Mouse (Mus musculus) monocyte, adult 5-6 weeks (primary cell): ENCODE data around the gene Golga5. TPM values are rescaled to one million over a fixed set of nuclear protein-coding genes. Genes with fewer than 3 reads are reported as not detected.

Experiments used
- ATAC-seq: fragments of 153-309, 156-312 bp; replicated peaks from 2 replicates; pipeline ENCODE4 v1.8.0; 2017; ENCODE audit warnings: mild to moderate bottlenecking; ENCODE audit not compliant: low TSS enrichment, insufficient number of reproducible peaks, severe bottlenecking, poor library complexity, low FRiP score
- total RNA-seq: library from RNA; stranded (forward); fragments of 200-1000, 200-491, 200-594 nt; gene quantifications from 3 replicates; pipeline ENCODE4 v1.2.3, GENCODE M21; 2017

Golga5 gene
- total RNA-seq, 1 experiment from 2014 or later, result 57.5 TPM

- no peak for ATAC-seq
These were observed 30.8 kb downstream of the Golga5 start for GRCm38 (mm10) chr12:102499723-102500122.

GRCm38 (mm10) chr12:102501038-102501437 lies 32.1 kb downstream of the Golga5 start:
- ATAC-seq, result 0 out of 2 replicates have a peak, but pooled peaks have one; percentile 24

GRCm38 (mm10) chr12:102501848-102502595 lies 33.1 kb downstream of the Golga5 start:
- no peak for ATAC-seq

GRCm38 (mm10) chr12:102505131-102505713 lies 36.3 kb downstream of the Golga5 start:
- ATAC-seq, result no peak

- no peak for ATAC-seq
These were observed 37.0 kb downstream of the Golga5 start for GRCm38 (mm10) chr12:102505949-102506348.

- ATAC-seq, result no peak
These were observed 42.4 kb downstream of the Golga5 start for GRCm38 (mm10) chr12:102511363-102511762.

GRCm38 (mm10) chr12:102514151-102514550 lies 45.2 kb downstream of the Golga5 start:
- no peak for ATAC-seq

- ATAC-seq, result no peak
These were observed 45.8 kb downstream of the Golga5 start for GRCm38 (mm10) chr12:102514751-102515150.

GRCm38 (mm10) chr12:102516151-102516550 lies 47.2 kb downstream of the Golga5 start:
- no peak for ATAC-seq

- ATAC-seq, result no peak
These were observed 48.7 kb downstream of the Golga5 start for GRCm38 (mm10) chr12:102517647-102518046.

GRCm38 (mm10) chr12:102519929-102520720 lies 51.2 kb downstream of the Golga5 start:
- ATAC-seq, result no peak

- ATAC-seq, result no peak
These were observed 52.9 kb downstream of the Golga5 start for GRCm38 (mm10) chr12:102521777-102522319.

- ATAC-seq, result no peak; the same call in 1 of the 2 replicates
These were observed 55.3 kb downstream of the Golga5 start for GRCm38 (mm10) chr12:102524216-102524615.

- ATAC-seq, result no peak
These were observed 55.8 kb downstream of the Golga5 start for GRCm38 (mm10) chr12:102524760-102525159.

GRCm38 (mm10) chr12:102527989-102528388 lies 59.1 kb downstream of the Golga5 start:
- no peak for ATAC-seq

GRCm38 (mm10) chr12:102535796-102536195 lies 66.9 kb downstream of the Golga5 start:
- ATAC-seq, result no peak

GRCm38 (mm10) chr12:102540278-102540677 lies 71.3 kb downstream of the Golga5 start:
- no peak for ATAC-seq

GRCm38 (mm10) chr12:102541168-102541567 lies 72.2 kb downstream of the Golga5 start:
- ATAC-seq, result no peak

GRCm38 (mm10) chr12:102545122-102545521 lies 76.2 kb downstream of the Golga5 start:
- ATAC-seq, result no peak
